Mouse (Mus musculus): Measurements from ENCODE around the gene Dock9.

DNA sequence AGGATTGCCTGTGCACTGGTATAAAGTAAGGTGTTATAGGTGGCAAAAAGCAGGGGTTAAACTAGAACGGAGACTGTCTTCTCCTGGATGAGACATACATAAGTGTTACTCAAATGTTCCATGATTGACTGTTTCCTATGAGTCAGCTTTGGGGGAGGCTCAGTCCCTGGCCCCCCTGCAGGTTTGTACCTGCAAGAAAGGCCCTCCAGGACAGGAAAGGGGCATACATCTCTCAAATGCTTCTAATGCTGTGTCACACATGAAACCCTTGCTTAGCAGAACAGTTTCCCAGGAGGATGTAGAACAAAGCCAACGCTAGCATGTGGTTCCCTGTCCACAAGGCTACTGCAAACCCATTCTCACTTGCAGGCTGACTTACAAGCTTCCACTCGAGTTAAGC lies 87.5 kb downstream of the Dock9 start:
- TF ChIP-seq TAL1 (IDR thresholded peaks at IDR 0.05; ENCODE audit: low read length) = no peak
- no peak for TF ChIP-seq GATA1 (IDR thresholded peaks at IDR 0.05; ENCODE audit: low read length)

All from erythroblast, embryonic 14.5 days (primary cell).